Mouse (Mus musculus) frontal cortex, postnatal 14 days (tissue): Measurements from ENCODE around the gene Ube2t.

Source experiments
- DNase-seq, 2 experiments: peaks; one replicate each; pipeline ENCODE4 v3.0.0; 2022; ENCODE audit warnings: low spot score in 2 of 2

The Ube2t gene

GRCm38 (mm10) chr1:134995437-134995836 is 33.1 kb downstream of the Ube2t start:
- DNase-seq, result no peak

GRCm38 (mm10) chr1:134995954-134996353 is 33.6 kb downstream of the Ube2t start:
- DNase-seq, result no peak

- no peak for DNase-seq
Measured at GRCm38 (mm10) chr1:134996471-134996870, 34.1 kb downstream of the Ube2t start.

GRCm38 (mm10) chr1:134997568-134997967 is 35.2 kb downstream of the Ube2t start:
- DNase-seq, result no peak

- peak in 1 of 2 experiments; percentile 26 for DNase-seq
Measured at GRCm38 (mm10) chr1:134998231-134998630, 35.9 kb downstream of the Ube2t start.

GRCm38 (mm10) chr1:135000527-135000926 is 38.2 kb downstream of the Ube2t start:
- DNase-seq, result no peak

GRCm38 (mm10) chr1:135003346-135003745 is 41.0 kb downstream of the Ube2t start:
- DNase-seq, result no peak

GRCm38 (mm10) chr1:135005696-135006095 is 43.3 kb downstream of the Ube2t start:
- DNase-seq, result no peak

- DNase-seq, result no peak
Measured at GRCm38 (mm10) chr1:135009833-135010232, 47.5 kb downstream of the Ube2t start.

GRCm38 (mm10) chr1:135011912-135012311 is 49.5 kb downstream of the Ube2t start:
- DNase-seq, result no peak

- no peak for DNase-seq
Measured at GRCm38 (mm10) chr1:135012472-135012871, 50.1 kb downstream of the Ube2t start.

GRCm38 (mm10) chr1:135014921-135015445 is 52.6 kb downstream of the Ube2t start:
- no peak for DNase-seq

GRCm38 (mm10) chr1:135016907-135017655 is 54.7 kb downstream of the Ube2t start:
- no peak for DNase-seq

GRCm38 (mm10) chr1:135017656-135018015 is 55.3 kb downstream of the Ube2t start:
- no peak for DNase-seq

GRCm38 (mm10) chr1:135019087-135019774 is 56.9 kb downstream of the Ube2t start:
- no peak for DNase-seq

GRCm38 (mm10) chr1:135019775-135020167 is 57.4 kb downstream of the Ube2t start:
- no peak for DNase-seq

- no peak for DNase-seq
Measured at GRCm38 (mm10) chr1:135020281-135020940, 58.0 kb downstream of the Ube2t start.

GRCm38 (mm10) chr1:135020970-135021369 is 58.6 kb downstream of the Ube2t start:
- no peak for DNase-seq

- no peak for DNase-seq
Measured at GRCm38 (mm10) chr1:135021936-135022335, 59.6 kb downstream of the Ube2t start.

GRCm38 (mm10) chr1:135023583-135023982 is 61.2 kb downstream of the Ube2t start:
- no peak for DNase-seq
